Comparison of ENCODE assay signal across 7 mouse cellular contexts in genomic region chr3:145987970-145988683, GRCm38 (mm10). TPM values are rescaled to one million over a fixed set of nuclear protein-coding genes. Genes with fewer than 3 reads are reported as not detected.
DNase-seq lines count a peak whose midpoint lies in the region; ATAC-seq lines count a peak whose summit lies in the region.

No protein-coding gene starts in this region.

- H3K9ac ChIP-seq in intestine, embryonic 16.5 days (ENCODE audit: low read depth, low read length) = peak overlapping the region; percentile 82
- peak overlapping the region; percentile 61 for H3K9ac ChIP-seq in midbrain, embryonic 11.5 days (ENCODE audit: low read length)

- peak; percentile 50 for ATAC-seq in granulocyte monocyte progenitor cell, adult 5-6 weeks (replicated peaks; ENCODE audit: poor library complexity, severe bottlenecking)
- ATAC-seq in intestine, embryonic 16.5 days = peak; percentile 89
- ATAC-seq in midbrain, embryonic 11.5 days (ENCODE audit: low FRiP score) = peak; percentile 80

- H3K4me2 ChIP-seq in intestine, embryonic 16.5 days (ENCODE audit: low read depth, low read length) = peak overlapping the region; percentile 75
- peak overlapping the region; percentile 70 for H3K4me2 ChIP-seq in midbrain, embryonic 11.5 days

- no peaks in the 10 kb centered on the region for H3K9me3 ChIP-seq in intestine, embryonic 16.5 days (ENCODE audit: control insufficient read depth, low read length)
- H3K9me3 ChIP-seq in limb, embryonic 10.5 days (replicated peaks) = no peaks in the 10 kb centered on the region
- H3K9me3 ChIP-seq in midbrain, embryonic 11.5 days (ENCODE audit: control insufficient read depth, low read length) = no peaks in the 10 kb centered on the region

- peak overlapping the region; percentile 95 for H3K27ac ChIP-seq in intestine, embryonic 16.5 days (ENCODE audit: low read length)
- H3K27ac ChIP-seq in limb, embryonic 10.5 days = peak overlapping the region; percentile 91
- no peak overlapping the region for H3K27ac ChIP-seq in midbrain, embryonic 11.5 days (ENCODE audit: low read depth, low read length)

- peaks cover 12% of the 10 kb centered on the region; the same call in 1 of the 2 replicates for H3K4me1 ChIP-seq in intestine, embryonic 16.5 days (ENCODE audit: control insufficient read depth, insufficient read depth, low read length)
- H3K4me1 ChIP-seq in limb, embryonic 10.5 days = peaks cover 36% of the 10 kb centered on the region
- H3K4me1 ChIP-seq in midbrain, embryonic 11.5 days (ENCODE audit: control insufficient read depth, insufficient read depth, low read length) = peaks cover 11% of the 10 kb centered on the region

- peak; percentile 76 to 77 for DNase-seq in adrenal gland, adult 18-20 months (ENCODE audit: low spot score in 2 of 2)
- DNase-seq in embryo, embryonic 11 days = peak; percentile 71
- DNase-seq in limb, embryonic 10.5 days (ENCODE audit: low spot score) = peak; percentile 73
- DNase-seq in midbrain, embryonic 11.5 days (ENCODE audit: low spot score, missing footprints) = peak; percentile 92
- peak; percentile 22 to 26 for DNase-seq in spleen, postnatal 10 days (ENCODE audit: low spot score in 2 of 2)

- under 1% methylated on average over 98 of the region's 101 CpGs for WGBS in intestine, embryonic 16.5 days
- WGBS in limb, embryonic 10.5 days = under 1% methylated on average over 100 of the region's 101 CpGs
- WGBS in midbrain, embryonic 11.5 days = under 1% methylated on average over 72 of the region's 101 CpGs

- H3K4me3 ChIP-seq in intestine, embryonic 16.5 days (ENCODE audit: low read length) = peak overlapping the region; percentile 68
- H3K4me3 ChIP-seq in limb, embryonic 10.5 days = peak overlapping the region; percentile 75
- peak overlapping the region; percentile 64 for H3K4me3 ChIP-seq in midbrain, embryonic 11.5 days (ENCODE audit: low read depth, low read length)

- H3K36me3 ChIP-seq in intestine, embryonic 16.5 days (ENCODE audit: control insufficient read depth, insufficient read depth, low read length) = no peaks in the 10 kb centered on the region
- H3K36me3 ChIP-seq in limb, embryonic 10.5 days = peaks cover 4% of the 10 kb centered on the region; the same call in 1 of the 2 replicates
- H3K36me3 ChIP-seq in midbrain, embryonic 11.5 days (ENCODE audit: control insufficient read depth, insufficient read depth, low read length) = no peaks in the 10 kb centered on the region

- H3K27me3 ChIP-seq in intestine, embryonic 16.5 days (replicated peaks; ENCODE audit: control insufficient read depth, insufficient read depth, low read length) = no peaks in the 10 kb centered on the region
- H3K27me3 ChIP-seq in limb, embryonic 10.5 days (ENCODE audit: low read depth, poor library complexity, severe bottlenecking) = peaks cover 34% of the 10 kb centered on the region
- peaks cover 31% of the 10 kb centered on the region for H3K27me3 ChIP-seq in midbrain, embryonic 11.5 days (ENCODE audit: control insufficient read depth, insufficient read depth, low read length)

RNA-seq across cellular contexts. Expression of gene Syde2, which starts 0.5 kb away (rescaled TPM):
- total RNA-seq in adrenal gland, adult 18-20 months (2021) = 1 to 10 TPM; 4.4 to 5.1 TPM
- total RNA-seq in granulocyte monocyte progenitor cell, adult 5-6 weeks (2014; fragmentation: Nextera tagmentation) = 2.3 and 5.3 TPM in 2 replicates
- total RNA-seq in granulocyte monocyte progenitor cell, adult 5-6 weeks (2017) = 2.7 and 3.6 TPM in 2 replicates
- 1.2 and 1.4 TPM in 2 replicates for polyA plus RNA-seq in intestine, embryonic 16.5 days (2015; fragmentation: Nextera tagmentation; extraction: Ambion mirVana)
- polyA plus RNA-seq in limb, embryonic 10.5 days (2016; fragmentation: Nextera tagmentation; extraction: Ambion mirVana) = 1.2 and 1.3 TPM in 2 replicates
- 0.93 and 1.1 TPM in 2 replicates for polyA plus RNA-seq in midbrain, embryonic 11.5 days (2014; fragmentation: Nextera tagmentation; extraction: Ambion mirVana)

RNA-seq across cellular contexts. Expression of gene 2410004B18Rik, which starts 50.3 kb away (rescaled TPM):
- total RNA-seq in adrenal gland, adult 18-20 months (2021) = 10 to 100 TPM; 21.2 to 23.1 TPM
- total RNA-seq in granulocyte monocyte progenitor cell, adult 5-6 weeks (2014; fragmentation: Nextera tagmentation) = 9.7 and 16.0 TPM in 2 replicates
- 15.9 and 18.6 TPM in 2 replicates for total RNA-seq in granulocyte monocyte progenitor cell, adult 5-6 weeks (2017)
- polyA plus RNA-seq in intestine, embryonic 16.5 days (2015; fragmentation: Nextera tagmentation; extraction: Ambion mirVana) = 38.5 and 42.0 TPM in 2 replicates
- 50.1 and 52.4 TPM in 2 replicates for polyA plus RNA-seq in limb, embryonic 10.5 days (2016; fragmentation: Nextera tagmentation; extraction: Ambion mirVana)
- 63.3 and 69.3 TPM in 2 replicates for polyA plus RNA-seq in midbrain, embryonic 11.5 days (2014; fragmentation: Nextera tagmentation; extraction: Ambion mirVana)

Comparison
In these comparisons a context has a peak if more than half of its experiments do, and no peak if none do; other contexts are left out.
1. DNase-seq: peak in every context shown above with its lines; median percentile 92 in midbrain, embryonic 11.5 days; 76 in adrenal gland, adult 18-20 months; 73 in limb, embryonic 10.5 days; 71 in embryo, embryonic 11 days; 24 in spleen, postnatal 10 days.